Mouse (Mus musculus): ENCODE results near the gene Atp5k.

GRCm38 (mm10) chr5:108475977-108476376, 41.7 kb upstream of the Atp5k start:
- TF ChIP-seq CTCF (IDR thresholded peaks at IDR 0.05; ENCODE audit: extremely low read depth, insufficient read depth, insufficient read length, insufficient replicate concordance) (no peak), POLR2A (IDR thresholded peaks at IDR 0.05; ENCODE audit: low read depth, low read length) (no peak)

Data from spleen, adult 2 months (tissue).